Mouse (Mus musculus): ENCODE measurements around the gene Olfr659. TPM values are rescaled to one million over a fixed set of nuclear protein-coding genes. Genes with fewer than 3 reads are reported as not detected.

Gene Olfr659
- polyA plus RNA-seq (2012): not detected in 2 replicates

- no peaks in the 10 kb centered on the region for H3K27me3 ChIP-seq (ENCODE audit: control insufficient read depth)
- peaks cover 3% of the 10 kb centered on the region; the same call in 1 of the 2 replicates for H3K9me3 ChIP-seq (ENCODE audit: control insufficient read depth, low read length)
- H3K36me3 ChIP-seq (ENCODE audit: control insufficient read depth): no peaks in the 10 kb centered on the region
- TF ChIP-seq GATA1 (IDR thresholded peaks at IDR 0.05; ENCODE audit: low read length): no peak
- no peak for TF ChIP-seq TAL1 (IDR thresholded peaks at IDR 0.05; ENCODE audit: low read length)
- H3K4me3 ChIP-seq (replicated peaks): no peak within 1 kb of the TSS
- H3K4me1 ChIP-seq (ENCODE audit: control insufficient read depth): no peaks in the 10 kb centered on the region
These were observed at the start of gene Olfr659 for GRCm38 (mm10) chr7:104666453-104666852. TSS of gene Olfr659 (plus strand) at chr7:104666753.

GRCm38 (mm10) chr7:104624494-104624893, 42.1 kb upstream of the Olfr659 start, which contains the start of gene Olfr657:
TSS of gene Olfr657 (plus strand) at chr7:104624794.
- Histone ChIP-seq H3K27me3 (ENCODE audit: control insufficient read depth) (no peaks in the 10 kb centered on the region), H3K4me3 (replicated peaks) (no peak within 1 kb of the TSS), H3K36me3 (ENCODE audit: control insufficient read depth) (no peaks in the 10 kb centered on the region), H3K9me3 (ENCODE audit: control insufficient read depth, low read length) (no peaks in the 10 kb centered on the region), H3K4me1 (ENCODE audit: control insufficient read depth) (no peaks in the 10 kb centered on the region)
- TF ChIP-seq TAL1 (IDR thresholded peaks at IDR 0.05; ENCODE audit: low read length) (no peak), GATA1 (IDR thresholded peaks at IDR 0.05; ENCODE audit: low read length) (no peak)

GRCm38 (mm10) chr7:104646841-104647482, 19.6 kb upstream of the Olfr659 start, which contains the start of gene Olfr658:
TSS of gene Olfr658 (minus strand) at chr7:104647305.
- no peaks in the 10 kb centered on the region for H3K36me3 ChIP-seq (ENCODE audit: control insufficient read depth)
- peaks cover 3% of the 10 kb centered on the region; the same call in 1 of the 2 replicates for H3K9me3 ChIP-seq (ENCODE audit: control insufficient read depth, low read length)
- H3K4me3 ChIP-seq (replicated peaks): no peak within 1 kb of the TSS
- no peaks in the 10 kb centered on the region for H3K4me1 ChIP-seq (ENCODE audit: control insufficient read depth)
- H3K27me3 ChIP-seq (ENCODE audit: control insufficient read depth): no peaks in the 10 kb centered on the region
- TF ChIP-seq GATA1 (IDR thresholded peaks at IDR 0.05; ENCODE audit: low read length) (no peak), TAL1 (IDR thresholded peaks at IDR 0.05; ENCODE audit: low read length) (no peak)

GRCm38 (mm10) chr7:104686201-104686600, 19.6 kb downstream of the Olfr659 start, which contains the start of gene Olfr661:
TSS of gene Olfr661 (plus strand) at chr7:104686501.
- no peak for TF ChIP-seq TAL1 (IDR thresholded peaks at IDR 0.05; ENCODE audit: low read length)
- TF ChIP-seq GATA1 (IDR thresholded peaks at IDR 0.05; ENCODE audit: low read length): no peak
- 0 out of 2 replicates have a peak, but pooled peaks cover 2% of the 10 kb centered on the region for H3K9me3 ChIP-seq (ENCODE audit: control insufficient read depth, low read length)
- H3K4me1 ChIP-seq (ENCODE audit: control insufficient read depth): no peaks in the 10 kb centered on the region
- H3K27me3 ChIP-seq (ENCODE audit: control insufficient read depth): no peaks in the 10 kb centered on the region
- H3K4me3 ChIP-seq (replicated peaks): no peak within 1 kb of the TSS
- H3K36me3 ChIP-seq (ENCODE audit: control insufficient read depth): no peaks in the 10 kb centered on the region

Other genes starting within 250 kb of the Olfr659 start
- not detected in 2 replicates for gene Trim30a, start 201.6 kb upstream of the Olfr659 start, polyA plus RNA-seq (2012)
- not detected in 2 replicates for gene Trim30d, start 158.9 kb upstream of the Olfr659 start, polyA plus RNA-seq (2012)
- gene Olfr651, start 116.6 kb upstream of the Olfr659 start, polyA plus RNA-seq (2012): not detected in 2 replicates
- not detected in 2 replicates for gene Olfr652, start 105.9 kb upstream of the Olfr659 start, polyA plus RNA-seq (2012)
- gene Olfr653, start 89.4 kb upstream of the Olfr659 start, polyA plus RNA-seq (2012): not detected in 2 replicates
- gene Olfr654, start 79.7 kb upstream of the Olfr659 start, polyA plus RNA-seq (2012): not detected in 2 replicates
- not detected in 2 replicates for gene Olfr655, start 65.0 kb upstream of the Olfr659 start, polyA plus RNA-seq (2012)
- gene Olfr656, start 52.8 kb upstream of the Olfr659 start, polyA plus RNA-seq (2012): not detected in 2 replicates
- not detected in 2 replicates for gene Olfr657, start 42.0 kb upstream of the Olfr659 start, polyA plus RNA-seq (2012)
- gene Olfr658, start 19.4 kb upstream of the Olfr659 start, polyA plus RNA-seq (2012): not detected in 2 replicates
- gene Olfr661, start 19.7 kb downstream of the Olfr659 start, polyA plus RNA-seq (2012): not detected in 2 replicates
- gene Usp17le, start 110.7 kb downstream of the Olfr659 start, polyA plus RNA-seq (2012): not detected in 2 replicates
- gene Usp17lb, start 175.8 kb downstream of the Olfr659 start, polyA plus RNA-seq (2012): not detected in 2 replicates
- not detected in 2 replicates for gene Usp17la, start 190.3 kb downstream of the Olfr659 start, polyA plus RNA-seq (2012)
- not detected in 2 replicates for gene Olfr665, start 211.3 kb downstream of the Olfr659 start, polyA plus RNA-seq (2012)
- gene Olfr666, start 229.2 kb downstream of the Olfr659 start, polyA plus RNA-seq (2012): not detected in 2 replicates

Measured in erythroblast, embryonic 14.5 days (primary cell).